Mouse (Mus musculus) T-helper 17 cell (primary cell): ENCODE measurements around the gene BC048403.
"Not testable (repeated sequence)": the region's sequence is repeated elsewhere in the genome, so short reads cannot be mapped to it uniquely, and the experiment has no call there.

ENCODE experiments used
- in situ Hi-C, 2 experiments: fragments of 300-600 bp; cut with MboI, MseI; formaldehyde crosslinking; loops; 1 replicate in 1 of 2; 2 replicates in 1 of 2; pipeline ENCODE4 v1.15.1; 2025; ENCODE audit warnings: high pct_unique_total_duplicates in 2 of 2

Gene BC048403

DNA sequence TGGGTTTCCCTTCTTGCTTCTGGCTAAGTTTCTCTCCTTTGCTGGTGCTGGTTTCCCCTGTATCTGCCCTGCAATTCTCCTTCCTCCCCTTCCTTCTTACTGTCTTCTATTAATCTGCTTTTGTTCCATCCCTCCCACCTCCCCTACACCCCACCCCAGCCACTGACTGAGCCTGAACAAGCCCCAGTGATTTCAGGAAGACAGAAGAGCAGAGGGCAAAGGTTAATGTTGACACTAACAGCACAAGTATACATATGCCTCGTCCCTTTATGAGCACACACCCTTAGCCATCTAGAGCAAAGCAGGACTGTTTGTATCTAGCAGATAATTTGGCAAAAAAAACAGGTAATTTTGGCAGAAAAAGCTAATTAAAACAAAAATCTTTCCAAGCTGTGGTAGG, 16.1 kb downstream of the BC048403 start:
- in situ Hi-C loops: loop anchor here in 1 of 2 experiments (5.0 kb wide), 1 partner anchor 286 kb away; no protein-coding TSS in a partner anchor

DNA sequence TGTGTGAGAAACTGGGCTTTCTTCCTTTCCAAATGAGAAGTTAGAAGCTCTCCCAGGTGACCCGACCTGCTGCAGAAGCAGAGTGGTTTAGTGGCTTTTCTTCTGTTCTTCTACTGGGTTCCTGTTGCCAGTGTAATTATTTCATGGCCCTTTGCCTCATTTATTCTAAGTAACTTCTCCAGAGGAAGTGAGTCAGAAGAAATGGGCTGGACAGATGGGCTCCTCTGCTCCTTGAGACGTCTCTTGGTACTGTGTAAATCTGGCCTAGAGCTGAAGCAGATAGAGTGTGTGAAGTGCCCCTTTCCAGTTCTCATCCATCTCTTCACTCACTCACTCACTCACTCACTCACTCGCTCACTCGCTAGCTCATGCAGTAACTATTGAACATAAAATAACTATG, 16.9 kb downstream of the BC048403 start:
- in situ Hi-C loops: loop anchor here in 1 of 2 experiments (5.0 kb wide), 1 partner anchor 286 kb away; no protein-coding TSS in a partner anchor

DNA sequence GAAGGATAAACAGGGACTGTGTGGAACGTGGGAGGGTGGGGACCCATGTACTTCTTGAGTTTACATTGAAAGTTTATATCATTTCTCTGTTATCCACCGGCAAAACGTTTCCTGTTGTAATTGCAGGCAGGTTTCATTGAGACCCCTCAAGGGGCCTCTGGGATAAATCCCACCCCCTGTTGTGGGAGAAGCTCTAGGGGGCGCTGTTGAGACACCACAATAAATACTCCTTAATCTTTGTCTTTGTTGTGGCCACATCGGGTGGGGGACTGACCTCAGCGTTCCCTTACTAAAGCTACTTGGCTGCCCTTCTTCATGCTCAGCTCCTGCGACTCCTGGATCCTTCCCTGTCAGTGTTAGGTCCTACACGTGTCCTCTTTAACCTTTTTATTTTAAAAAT, 19.4 kb downstream of the BC048403 start:
- in situ Hi-C loops: loop anchor here in 1 of 2 experiments (5.0 kb wide), 1 partner anchor 283 kb away; no protein-coding TSS in a partner anchor

DNA sequence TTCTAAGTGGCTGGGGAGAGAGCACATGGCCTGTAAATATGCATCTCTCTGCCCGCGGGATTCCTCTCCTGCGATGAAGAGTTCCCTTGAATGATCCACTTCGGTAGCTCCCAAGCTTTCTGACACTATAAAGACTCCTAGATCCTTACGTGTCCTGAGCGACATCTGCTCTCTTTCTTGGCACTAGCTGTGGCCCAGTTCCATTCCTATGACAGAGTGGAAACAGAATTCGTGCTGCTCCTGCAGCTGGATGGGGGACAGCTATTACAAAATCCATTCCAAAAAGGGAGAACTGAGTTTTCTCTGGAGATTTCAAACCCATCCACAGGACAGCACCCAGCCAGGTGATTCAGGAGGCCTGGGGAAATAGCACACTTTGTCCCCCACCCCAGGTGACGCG, 22.4 kb downstream of the BC048403 start:
- in situ Hi-C loops: no loop called here

DNA sequence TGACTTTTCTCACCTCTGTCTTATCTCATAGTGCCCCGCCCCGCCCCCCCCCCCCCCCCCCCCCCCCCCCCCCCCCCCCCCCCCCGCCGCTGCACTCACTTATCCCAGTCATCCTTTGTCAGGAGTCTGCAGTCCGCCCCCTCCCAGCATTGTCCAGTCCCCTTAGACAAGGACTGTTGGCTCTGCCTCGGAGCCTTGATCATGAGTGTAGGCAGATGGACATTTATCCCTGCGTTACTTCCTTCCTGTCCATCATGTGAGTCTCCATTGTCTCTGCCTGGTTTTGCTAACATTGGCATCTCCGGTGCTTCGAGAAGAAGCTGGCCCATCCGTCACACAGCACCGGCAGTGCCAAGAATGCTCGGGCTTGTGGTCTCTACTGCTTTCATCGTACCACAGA, 23.5 kb downstream of the BC048403 start:
- in situ Hi-C loops: no loop called here

DNA sequence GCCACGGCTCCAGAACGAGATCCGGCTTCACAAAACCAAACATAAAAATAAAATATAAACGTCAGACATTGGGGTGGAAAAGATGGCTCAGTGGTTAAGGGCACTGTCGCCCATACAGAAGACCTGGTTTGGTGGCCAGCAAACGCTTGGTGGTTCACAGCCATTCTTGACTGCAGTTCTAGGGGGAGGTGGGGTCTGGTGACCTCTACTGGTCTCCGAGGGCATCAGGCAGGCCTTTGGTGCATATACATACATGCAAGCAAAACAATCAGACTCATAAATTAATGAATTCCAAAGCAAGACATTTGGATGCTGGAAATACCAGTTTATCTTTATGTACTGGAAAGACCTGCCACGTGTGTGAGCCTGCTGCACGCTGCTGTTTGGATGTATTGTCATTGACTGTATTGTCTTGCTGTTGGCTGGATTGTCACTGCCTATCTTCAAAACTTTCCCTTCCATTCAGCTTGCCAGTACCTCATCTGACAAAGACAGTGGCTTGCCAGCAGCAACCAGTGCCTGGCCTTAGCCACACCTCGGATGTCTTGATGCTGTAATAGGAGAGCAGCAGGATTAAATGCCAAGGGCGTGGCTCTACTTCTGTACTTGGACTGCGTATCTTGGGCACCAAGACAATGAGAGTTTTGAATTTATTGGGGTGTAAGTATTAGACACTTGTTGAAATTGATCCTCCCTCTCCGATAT, 24.9 kb downstream of the BC048403 start:
- in situ Hi-C loops: no loop called here

DNA sequence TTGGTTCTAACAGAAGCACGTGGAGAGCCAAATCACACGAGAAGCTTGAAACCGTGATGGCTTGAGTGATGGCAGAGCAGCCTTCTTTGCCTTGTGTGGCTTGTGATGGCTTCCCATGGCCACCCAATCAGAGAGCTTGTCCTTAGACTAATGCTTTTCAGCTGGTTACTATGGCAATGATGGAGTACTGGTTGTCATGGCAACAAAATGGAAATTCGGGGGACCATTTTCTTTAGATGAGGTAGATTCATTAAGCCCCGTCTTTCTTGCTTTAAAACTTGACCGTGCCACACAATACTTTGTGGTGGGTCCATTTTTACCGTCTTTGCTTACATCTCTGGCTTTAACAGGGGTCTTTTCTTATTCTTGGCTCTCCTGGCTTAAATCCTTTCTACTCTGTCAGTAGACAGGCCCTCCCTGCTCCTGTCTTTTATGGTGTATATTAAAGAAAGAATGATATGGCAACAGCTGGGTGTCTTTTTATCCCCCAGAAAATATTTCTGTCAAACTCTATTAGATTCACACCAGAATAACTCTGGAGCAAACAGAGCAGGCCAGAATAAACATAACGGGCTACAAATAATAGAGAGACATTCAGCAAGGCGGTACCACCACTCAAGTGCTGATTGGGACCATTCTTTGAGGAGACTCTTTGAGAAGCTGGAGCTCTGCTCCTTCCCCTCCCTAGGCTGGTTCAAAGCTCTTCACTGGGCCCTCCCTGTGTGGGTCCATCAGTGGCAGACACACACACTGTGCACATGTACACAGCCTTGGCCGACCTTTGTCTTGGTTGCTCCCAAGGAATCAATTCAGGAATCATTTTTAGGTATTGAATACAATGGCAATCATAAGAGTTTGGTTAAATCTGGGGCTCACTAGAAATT, 25.7 kb downstream of the BC048403 start:
- in situ Hi-C loops: no loop called here

DNA sequence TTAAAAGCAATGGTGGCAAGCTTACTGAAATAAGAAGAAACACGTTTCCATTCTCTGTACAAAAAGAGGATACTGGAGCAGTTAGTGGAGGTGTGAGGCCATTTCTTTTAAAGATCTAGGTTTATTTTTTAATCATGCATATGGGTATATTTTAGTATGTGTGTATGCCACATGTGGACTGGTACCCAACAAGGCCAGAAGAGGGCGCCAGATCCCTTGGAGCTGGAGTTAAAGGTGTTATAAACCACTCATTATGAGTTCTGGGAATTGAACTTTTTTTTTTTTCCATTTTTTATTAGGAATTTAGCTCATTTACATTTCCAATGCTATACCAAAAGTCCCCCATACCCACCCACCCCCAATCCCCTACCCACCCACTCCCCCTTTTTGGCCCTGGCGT, 27.6 kb downstream of the BC048403 start:
- in situ Hi-C loops: not testable (repeated sequence)

DNA sequence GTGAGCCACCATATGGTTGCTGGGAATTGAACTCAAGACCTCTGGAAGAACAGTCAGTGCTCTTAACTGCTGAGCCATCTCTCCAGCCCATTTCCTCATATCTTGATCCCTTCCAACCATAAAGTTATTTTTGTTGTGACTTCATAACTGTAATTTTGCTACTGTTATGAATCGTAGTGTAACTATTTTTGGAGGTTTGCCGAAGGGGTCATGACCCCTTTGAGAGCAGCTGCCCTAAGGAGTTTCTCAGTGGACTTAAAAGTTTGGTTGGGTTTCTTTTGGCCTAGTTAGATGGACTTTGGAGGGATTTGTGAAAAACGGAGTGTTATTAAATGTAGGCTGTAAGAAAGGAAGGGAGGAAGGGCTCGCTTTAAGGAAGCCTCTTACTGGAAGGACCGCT, 30.0 kb downstream of the BC048403 start:
- in situ Hi-C loops: no loop called here

DNA sequence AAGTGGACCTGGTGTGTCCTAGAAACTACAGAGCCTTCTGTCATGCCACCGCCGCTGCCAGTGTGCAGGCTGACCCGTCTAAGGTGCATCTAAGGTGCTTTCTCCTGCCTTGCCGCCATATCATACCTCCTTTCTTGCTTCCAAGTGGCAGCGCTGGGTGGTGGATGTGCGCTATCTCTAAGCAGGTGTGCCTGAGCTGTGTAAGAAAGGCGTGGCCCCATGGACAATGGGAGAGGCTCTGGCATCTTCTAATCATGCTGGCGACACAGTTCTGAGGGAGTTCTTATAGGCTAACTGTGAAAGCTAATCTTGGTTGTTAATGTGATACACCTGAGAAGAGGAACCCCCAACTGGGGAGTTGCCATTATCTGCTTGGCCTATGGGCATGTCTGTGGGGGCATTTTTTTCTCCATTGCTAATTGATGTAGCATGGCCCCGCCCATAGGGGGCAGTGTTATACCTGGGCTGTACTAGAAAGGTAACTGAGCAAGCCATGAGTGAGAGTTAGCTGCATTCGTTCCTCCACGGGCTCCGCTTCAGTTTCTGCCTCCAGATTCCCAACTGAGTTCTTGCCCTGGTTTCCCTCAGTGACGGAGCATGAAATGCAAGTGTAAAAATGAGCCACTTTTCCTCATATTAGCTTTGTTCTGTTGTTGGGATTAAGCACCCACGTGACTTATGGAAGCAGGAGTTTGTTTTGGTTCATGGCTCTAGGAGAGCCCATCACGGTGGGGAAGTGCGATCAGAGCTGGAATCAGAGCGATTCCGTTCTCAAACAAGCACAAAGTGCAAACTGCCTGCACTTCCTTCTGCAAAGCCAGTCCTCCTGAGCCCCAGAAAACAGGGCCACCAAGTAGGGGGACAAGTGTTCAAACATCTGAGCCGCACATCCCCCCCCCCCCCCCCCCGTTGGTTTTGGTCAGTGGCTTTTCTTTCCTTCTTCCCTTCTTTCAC, 31.2 kb downstream of the BC048403 start:
- in situ Hi-C loops: no loop called here

DNA sequence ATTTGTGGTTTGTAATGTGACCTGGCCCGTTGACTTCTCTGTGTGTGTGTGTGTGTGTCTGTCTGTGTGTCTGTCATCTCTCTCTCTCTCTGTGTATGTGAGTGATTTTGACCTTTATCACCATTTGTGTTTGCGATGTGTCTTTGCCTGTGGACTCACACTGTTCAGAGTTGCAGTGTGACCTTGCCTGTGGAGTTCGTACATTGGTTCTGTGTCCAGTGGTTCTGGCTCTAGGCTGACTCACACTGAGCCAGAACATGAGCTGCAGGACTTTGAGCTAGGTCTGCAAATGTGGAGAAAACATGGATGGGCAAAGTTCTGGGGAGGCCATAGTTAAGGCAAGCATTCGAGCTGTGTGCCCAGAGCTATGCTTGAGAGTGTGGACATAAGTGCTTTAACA, 34.1 kb downstream of the BC048403 start:
- in situ Hi-C loops: no loop called here

DNA sequence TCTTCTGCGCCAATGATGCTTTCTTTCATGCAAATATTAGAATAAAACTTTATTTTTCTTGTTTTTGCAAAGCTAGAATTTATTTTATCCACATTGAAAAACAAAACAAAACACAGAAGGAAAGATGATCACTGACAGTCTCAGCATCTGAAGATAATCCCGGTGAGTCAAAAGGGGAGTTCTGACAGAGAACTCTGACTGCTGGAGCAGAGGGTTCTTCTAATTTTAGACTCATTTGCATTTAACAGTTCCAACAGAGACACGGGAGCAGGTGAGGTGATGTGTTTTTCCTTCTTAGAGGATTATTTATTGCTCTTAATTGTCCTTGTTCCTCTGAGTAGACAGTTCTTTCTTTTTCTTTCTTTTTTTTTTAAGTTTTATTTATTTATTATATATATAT, 36.3 kb downstream of the BC048403 start:
- in situ Hi-C loops: no loop called here

DNA sequence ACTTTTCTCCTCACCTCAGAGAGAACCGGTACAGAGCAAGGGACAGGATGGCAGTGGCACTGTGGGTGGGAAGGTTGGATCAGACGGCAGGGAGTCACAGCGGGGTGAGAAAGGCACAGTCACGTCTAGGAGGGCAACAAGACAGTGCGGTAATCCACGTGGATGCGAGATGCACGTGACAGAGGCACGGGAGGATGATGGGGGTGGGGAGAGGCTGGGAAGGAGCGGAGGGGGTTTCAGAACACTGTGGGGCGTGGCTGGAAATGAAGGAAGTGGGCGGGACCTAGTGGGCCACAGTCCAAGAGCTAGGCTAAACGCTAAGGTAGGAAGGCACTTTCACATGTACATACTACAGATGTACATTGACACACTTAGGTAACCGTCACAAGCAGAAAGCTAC, 41.4 kb downstream of the BC048403 start:
- in situ Hi-C loops: no loop called here

DNA sequence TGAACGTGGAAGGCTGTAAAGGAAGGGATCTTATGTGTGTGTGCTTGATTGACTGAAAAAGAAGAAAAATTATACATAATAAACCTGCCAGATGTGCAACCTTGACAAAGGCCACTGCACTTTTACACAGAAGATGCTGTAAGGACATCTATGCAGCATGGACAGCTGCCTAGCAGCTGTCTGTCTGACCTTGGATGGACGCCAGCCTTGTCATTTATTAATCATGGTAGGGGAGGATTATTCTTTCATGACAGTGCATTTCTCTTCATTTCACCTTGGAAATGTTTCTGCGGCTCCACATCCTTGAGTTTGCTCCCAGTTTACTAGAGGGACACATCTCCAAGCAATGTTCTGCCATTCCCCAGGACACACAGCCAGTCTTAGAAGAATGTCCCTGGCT, 48.8 kb downstream of the BC048403 start:
- in situ Hi-C loops: no loop called here

DNA sequence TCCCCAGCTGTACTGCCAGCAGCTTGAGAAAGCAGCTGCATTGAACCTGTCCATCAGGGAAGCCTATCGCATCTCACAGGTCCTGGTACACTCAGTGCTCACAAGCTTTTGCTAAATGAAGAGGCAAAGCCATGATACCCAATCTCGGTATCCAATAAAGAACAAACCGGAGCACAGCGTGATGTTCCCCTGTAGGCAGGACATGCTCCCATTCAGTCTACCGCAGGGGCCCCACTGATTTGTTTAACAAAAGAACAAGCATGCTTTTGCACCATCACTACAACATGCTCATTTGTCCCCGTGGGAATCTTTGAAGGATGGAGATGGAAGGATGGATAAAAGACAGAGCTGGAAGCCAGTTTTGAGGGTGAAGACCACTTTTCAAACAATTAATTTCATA, 50.3 kb downstream of the BC048403 start:
- in situ Hi-C loops: loop anchor here in 1 of 2 experiments (10.0 kb wide), 1 partner anchor 675 kb away; no protein-coding TSS in a partner anchor

DNA sequence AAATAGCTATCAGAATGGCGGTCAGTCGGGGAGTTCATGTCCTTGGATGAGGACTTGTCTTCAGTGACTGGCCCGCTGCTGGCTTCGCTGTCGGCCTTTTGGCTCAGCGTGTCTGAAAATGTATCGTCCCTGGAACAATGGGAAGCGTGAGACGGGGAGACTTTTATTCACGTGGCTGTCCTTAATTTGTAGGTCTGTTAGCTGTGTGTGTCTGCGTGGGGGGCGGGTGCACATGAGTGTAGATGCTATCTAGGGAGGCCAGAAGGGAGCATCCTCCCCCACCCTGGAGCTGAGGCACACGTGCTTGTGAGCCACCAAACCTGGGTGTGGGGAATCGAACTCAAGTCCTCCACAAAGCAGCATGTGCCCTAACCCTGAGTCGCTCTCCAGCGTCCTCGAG, 52.9 kb downstream of the BC048403 start:
- in situ Hi-C loops: loop anchor here in 1 of 2 experiments (10.0 kb wide), 1 partner anchor 672 kb away; no protein-coding TSS in a partner anchor

DNA sequence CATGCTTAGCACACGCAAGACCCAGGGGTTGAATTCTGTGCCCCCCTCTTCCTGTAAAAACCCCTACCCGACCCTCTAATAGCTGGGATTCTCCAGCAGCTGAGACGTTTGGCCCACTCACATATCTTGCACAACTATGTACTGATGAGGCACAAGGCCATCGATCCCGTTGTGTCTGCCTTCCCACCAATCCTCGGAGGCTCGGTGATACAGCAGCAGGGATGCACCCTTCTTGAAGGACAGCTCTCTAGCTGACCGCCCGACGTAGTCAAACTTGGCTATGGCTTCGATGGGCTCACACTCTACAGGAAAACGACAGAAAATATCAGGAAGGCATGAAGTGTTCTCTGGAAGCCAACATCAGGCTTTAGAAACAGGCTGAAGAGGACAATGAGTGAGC, 54.7 kb downstream of the BC048403 start:
- in situ Hi-C loops: loop anchor here in 1 of 2 experiments (10.0 kb wide), 1 partner anchor 670 kb away; no protein-coding TSS in a partner anchor

DNA sequence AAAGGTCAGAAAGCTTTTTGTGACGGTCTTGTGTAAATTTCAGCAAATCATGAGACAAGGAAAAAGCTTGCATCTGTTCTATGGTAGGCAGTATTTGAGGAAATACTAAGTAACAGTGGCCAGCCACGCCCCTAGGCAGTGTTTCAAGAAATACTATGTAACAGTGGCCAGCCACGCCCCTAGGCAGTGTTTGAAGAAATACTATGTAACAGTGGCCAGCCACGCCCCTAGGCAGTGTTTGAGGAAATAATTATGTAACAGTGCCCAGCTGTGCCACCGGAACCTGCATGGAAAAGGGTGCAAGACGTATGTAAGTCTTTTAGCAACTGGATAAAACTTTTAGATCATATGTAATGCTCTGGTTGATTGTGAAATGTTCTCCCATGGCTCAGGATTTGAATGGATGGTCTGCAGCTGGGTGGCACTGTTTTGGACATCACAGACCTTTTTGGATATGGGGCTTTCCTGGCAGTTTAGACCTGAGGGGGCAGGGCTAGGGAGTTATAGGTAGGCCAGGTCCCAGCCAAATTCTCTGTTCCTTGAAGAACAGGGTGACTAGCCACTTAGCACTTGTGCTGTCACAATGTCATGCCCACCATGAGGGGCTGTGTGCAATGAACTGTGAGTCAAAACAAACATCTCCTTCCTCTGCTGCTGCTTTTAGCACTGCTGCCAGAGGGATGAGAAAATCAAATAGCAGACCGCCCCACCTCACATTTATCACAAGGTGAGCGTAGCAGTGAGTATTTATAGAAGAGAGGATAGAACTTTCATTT, 56.5 kb downstream of the BC048403 start:
- in situ Hi-C loops: loop anchor here in 1 of 2 experiments (10.0 kb wide), 1 partner anchor 669 kb away; no protein-coding TSS in a partner anchor

DNA sequence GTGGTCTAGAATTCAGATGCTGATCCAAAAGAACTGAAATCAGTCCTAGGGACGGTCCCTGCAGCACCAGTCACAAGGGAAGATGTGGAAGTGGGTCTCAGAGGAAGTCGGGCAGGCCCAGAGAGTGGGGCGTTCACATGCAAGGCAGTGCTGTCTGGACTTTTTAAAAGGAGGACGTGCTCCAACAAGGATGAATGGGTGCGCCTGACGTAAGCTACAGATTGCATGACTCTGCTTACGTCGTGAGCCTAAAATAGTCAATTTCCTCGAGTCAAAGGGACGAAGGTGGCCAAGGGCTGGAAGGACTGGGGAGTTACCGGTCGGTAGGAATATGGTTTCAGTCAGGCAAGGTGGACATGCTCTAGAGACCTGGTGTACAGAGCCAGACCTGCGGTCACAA, 60.3 kb downstream of the BC048403 start:
- in situ Hi-C loops: no loop called here
